Mouse (Mus musculus): ENCODE measurements around the gene Trim7. TPM values are rescaled to one million over a fixed set of nuclear protein-coding genes. Genes with fewer than 3 reads are reported as not detected.

Trim7 gene
- polyA plus RNA-seq, 1 experiment, result 8.7 TPM

DNA sequence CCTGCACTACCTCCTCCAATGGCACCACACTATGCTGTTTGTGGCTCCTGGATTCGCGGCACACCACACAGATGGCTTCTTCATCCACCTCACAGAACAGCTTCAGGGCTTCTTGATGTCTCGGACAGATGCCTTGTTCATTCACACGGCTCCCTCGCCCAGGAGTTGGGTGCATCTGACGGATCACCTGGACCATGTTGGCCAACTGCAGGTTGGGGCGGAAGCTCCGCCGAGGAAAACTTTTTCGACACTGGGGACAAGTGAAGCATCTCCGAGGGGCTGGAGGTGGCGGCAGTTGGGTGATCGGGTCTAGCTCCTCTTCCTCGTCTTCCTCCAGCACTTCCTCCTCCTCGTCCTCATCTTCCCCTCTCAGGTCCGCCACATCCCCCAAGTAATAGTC is 10.1 kb upstream of the Trim7 start:
- Histone ChIP-seq H3K4me1 (ENCODE audit: control insufficient read depth, insufficient read depth, low read length) (no peaks in the 10 kb centered on the region), H3K9ac (ENCODE audit: low read depth, poor library complexity, severe bottlenecking) (peak overlapping the region; percentile 35), H3K27me3 (ENCODE audit: control insufficient read depth, insufficient read depth, low read length, poor library complexity, severe bottlenecking) (no peaks in the 10 kb centered on the region), H3K27ac (ENCODE audit: insufficient read depth, low read length) (no peak overlapping the region), H3K4me3 (ENCODE audit: low read depth, low read length) (peak overlapping the region; percentile 98), H3K36me3 (ENCODE audit: control insufficient read depth, insufficient read depth, low read length, poor library complexity, severe bottlenecking) (peaks cover 28% of the 10 kb centered on the region), H3K9me3 (replicated peaks; ENCODE audit: control insufficient read depth, insufficient read depth, low read length, poor library complexity, severe bottlenecking) (no peaks in the 10 kb centered on the region)
- TF ChIP-seq CTCF (IDR thresholded peaks at IDR 0.05; ENCODE audit: low read depth, low read length) (no peak), POLR2A (IDR thresholded peaks at IDR 0.05; ENCODE audit: insufficient read depth, low read length) (no peak), EP300 (IDR thresholded peaks at IDR 0.05; ENCODE audit: insufficient read depth, low read depth, low read length) (no peak)

- Histone ChIP-seq H3K9me3 (replicated peaks; ENCODE audit: control insufficient read depth, insufficient read depth, low read length, poor library complexity, severe bottlenecking) (no peaks in the 10 kb centered on the region), H3K36me3 (ENCODE audit: control insufficient read depth, insufficient read depth, low read length, poor library complexity, severe bottlenecking) (peaks cover 25% of the 10 kb centered on the region), H3K27me3 (ENCODE audit: control insufficient read depth, insufficient read depth, low read length, poor library complexity, severe bottlenecking) (no peaks in the 10 kb centered on the region), H3K4me3 (ENCODE audit: low read depth, low read length) (peak overlapping the region; percentile 98), H3K9ac (ENCODE audit: low read depth, poor library complexity, severe bottlenecking) (peak overlapping the region; percentile 35), H3K27ac (ENCODE audit: insufficient read depth, low read length) (no peak overlapping the region), H3K4me1 (ENCODE audit: control insufficient read depth, insufficient read depth, low read length) (peaks cover 2% of the 10 kb centered on the region)
- TF ChIP-seq POLR2A (IDR thresholded peaks at IDR 0.05; ENCODE audit: insufficient read depth, low read length) (no peak), EP300 (IDR thresholded peaks at IDR 0.05; ENCODE audit: insufficient read depth, low read depth, low read length) (no peak), CTCF (IDR thresholded peaks at IDR 0.05; ENCODE audit: low read depth, low read length) (no peak)
These were observed 9.6 kb upstream of the Trim7 start for GRCm38 (mm10) chr11:48816281-48816781.

- peak within 1 kb of the TSS; percentile 35 for H3K9ac ChIP-seq (ENCODE audit: low read depth, poor library complexity, severe bottlenecking)
- peaks cover 2% of the 10 kb centered on the region for H3K4me1 ChIP-seq (ENCODE audit: control insufficient read depth, insufficient read depth, low read length)
- TF ChIP-seq CTCF (IDR thresholded peaks at IDR 0.05; ENCODE audit: low read depth, low read length), result no peak
- TF ChIP-seq EP300 (IDR thresholded peaks at IDR 0.05; ENCODE audit: insufficient read depth, low read depth, low read length), result 0 out of 2 replicates have a peak, but pooled peaks have one; percentile 7
- TF ChIP-seq POLR2A (IDR thresholded peaks at IDR 0.05; ENCODE audit: insufficient read depth, low read length), result peak; percentile 72
- peak within 1 kb of the TSS; percentile 51 for H3K27ac ChIP-seq (ENCODE audit: insufficient read depth, low read length)
- peaks cover 18% of the 10 kb centered on the region for H3K36me3 ChIP-seq (ENCODE audit: control insufficient read depth, insufficient read depth, low read length, poor library complexity, severe bottlenecking)
- no peaks in the 10 kb centered on the region for H3K27me3 ChIP-seq (ENCODE audit: control insufficient read depth, insufficient read depth, low read length, poor library complexity, severe bottlenecking)
- no peaks in the 10 kb centered on the region for H3K9me3 ChIP-seq (replicated peaks; ENCODE audit: control insufficient read depth, insufficient read depth, low read length, poor library complexity, severe bottlenecking)
- peak within 1 kb of the TSS; percentile 98 for H3K4me3 ChIP-seq (ENCODE audit: low read depth, low read length)
These were observed 8.9 kb upstream of the Trim7 start, which contains the start of gene Trim41 for GRCm38 (mm10) chr11:48816800-48817665. Trim41 (minus strand) TSS chr11:48817353.

GRCm38 (mm10) chr11:48817794-48818193 is 8.1 kb upstream of the Trim7 start:
- Histone ChIP-seq H3K36me3 (ENCODE audit: control insufficient read depth, insufficient read depth, low read length, poor library complexity, severe bottlenecking) (peaks cover 11% of the 10 kb centered on the region), H3K9ac (ENCODE audit: low read depth, poor library complexity, severe bottlenecking) (peak overlapping the region; percentile 35), H3K27ac (ENCODE audit: insufficient read depth, low read length) (peak overlapping the region; percentile 51), H3K9me3 (replicated peaks; ENCODE audit: control insufficient read depth, insufficient read depth, low read length, poor library complexity, severe bottlenecking) (no peaks in the 10 kb centered on the region), H3K27me3 (ENCODE audit: control insufficient read depth, insufficient read depth, low read length, poor library complexity, severe bottlenecking) (no peaks in the 10 kb centered on the region), H3K4me1 (ENCODE audit: control insufficient read depth, insufficient read depth, low read length) (peaks cover 2% of the 10 kb centered on the region), H3K4me3 (ENCODE audit: low read depth, low read length) (peak overlapping the region; percentile 83)
- TF ChIP-seq EP300 (IDR thresholded peaks at IDR 0.05; ENCODE audit: insufficient read depth, low read depth, low read length) (no peak), CTCF (IDR thresholded peaks at IDR 0.05; ENCODE audit: low read depth, low read length) (no peak), POLR2A (IDR thresholded peaks at IDR 0.05; ENCODE audit: insufficient read depth, low read length) (no peak)

DNA sequence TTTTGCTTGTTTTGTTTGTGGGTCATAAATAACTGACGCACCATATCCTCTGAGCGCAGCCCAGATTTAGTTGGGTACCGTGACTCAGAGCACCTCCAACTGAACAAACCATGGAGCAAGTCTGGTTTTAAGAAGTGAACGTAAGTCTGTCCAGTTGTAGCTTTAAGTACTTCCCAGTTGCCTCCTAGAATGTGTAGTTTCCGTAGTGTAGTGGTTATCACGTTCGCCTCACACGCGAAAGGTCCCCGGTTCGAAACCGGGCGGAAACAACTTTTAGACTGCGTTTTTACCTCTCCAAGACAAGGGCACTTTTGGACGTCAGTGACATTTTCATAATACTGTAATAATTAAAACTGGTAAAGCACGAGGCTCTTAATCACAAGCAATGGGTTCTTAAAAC is 7.6 kb upstream of the Trim7 start:
- Histone ChIP-seq H3K27me3 (ENCODE audit: control insufficient read depth, insufficient read depth, low read length, poor library complexity, severe bottlenecking) (no peaks in the 10 kb centered on the region), H3K9me3 (replicated peaks; ENCODE audit: control insufficient read depth, insufficient read depth, low read length, poor library complexity, severe bottlenecking) (no peaks in the 10 kb centered on the region), H3K27ac (ENCODE audit: insufficient read depth, low read length) (peak overlapping the region; percentile 46; the same call in 1 of the 2 replicates), H3K36me3 (ENCODE audit: control insufficient read depth, insufficient read depth, low read length, poor library complexity, severe bottlenecking) (peaks cover 6% of the 10 kb centered on the region), H3K4me3 (ENCODE audit: low read depth, low read length) (peak overlapping the region; percentile 75), H3K9ac (ENCODE audit: low read depth, poor library complexity, severe bottlenecking) (peak overlapping the region; percentile 35), H3K4me1 (ENCODE audit: control insufficient read depth, insufficient read depth, low read length) (peaks cover 2% of the 10 kb centered on the region)
- TF ChIP-seq POLR2A (IDR thresholded peaks at IDR 0.05; ENCODE audit: insufficient read depth, low read length), result no peak
- TF ChIP-seq EP300 (IDR thresholded peaks at IDR 0.05; ENCODE audit: insufficient read depth, low read depth, low read length), result 0 out of 2 replicates have a peak, but pooled peaks have one; percentile 26
